Mouse (Mus musculus): Measurements from ENCODE around the gene Gm14322.
"Not testable (repeated sequence)": the region's sequence is repeated elsewhere in the genome, so short reads cannot be mapped to it uniquely, and the experiment has no call there.

The Gm14322 gene

DNA sequence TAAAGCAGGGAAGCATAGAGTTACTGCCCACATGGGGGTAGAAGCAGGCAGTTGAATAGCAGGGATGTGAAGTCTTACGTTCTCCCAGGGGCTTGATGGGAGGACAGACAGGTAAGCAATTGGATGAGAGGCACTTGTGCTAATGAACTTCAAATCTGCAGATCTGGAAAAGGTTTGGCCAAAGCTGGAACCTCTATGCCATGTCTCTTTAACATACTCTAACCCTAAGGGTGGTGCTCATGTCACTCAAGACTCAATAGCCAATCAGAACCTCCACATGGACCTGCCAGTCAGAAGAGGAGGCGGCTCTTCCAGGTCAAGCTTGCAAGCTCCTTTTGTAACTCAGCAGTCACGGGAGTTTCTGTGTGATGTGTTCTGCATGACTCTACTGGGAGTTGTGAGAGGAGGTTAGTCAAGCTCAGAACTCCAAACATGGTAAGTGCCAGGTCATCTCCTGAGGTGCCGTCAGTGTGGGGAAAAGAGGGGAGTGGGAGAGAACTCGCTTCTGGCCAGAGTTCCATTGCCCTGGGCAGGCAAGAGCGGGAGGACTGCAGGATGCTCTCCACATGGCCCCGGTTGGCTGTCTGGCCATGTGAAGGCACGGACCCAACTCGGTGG, at the start of gene Gm14322:
Gm14322 (plus strand) TSS at position 348 of the 618 bp plus-strand sequence.
- not testable (repeated sequence) for DNase-seq (ENCODE audit: low spot score)

DNA sequence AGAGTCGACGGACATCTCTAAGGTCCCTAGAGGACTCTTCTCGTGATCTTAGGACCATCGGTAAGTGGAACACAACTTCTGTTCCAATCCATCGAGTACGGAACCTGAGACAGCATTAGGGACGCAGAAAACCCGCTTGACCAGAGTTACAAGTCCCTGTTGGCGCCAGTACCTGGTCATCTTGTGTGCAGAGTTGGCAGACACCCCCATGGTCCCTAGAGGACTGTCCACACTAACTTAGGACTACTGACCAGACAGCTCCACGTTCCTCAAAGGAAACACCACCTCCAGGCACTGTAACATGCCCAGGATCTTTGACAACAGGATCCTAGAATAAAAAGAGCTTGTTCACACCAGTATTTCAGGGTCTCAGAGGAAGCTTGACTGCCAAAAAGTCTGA, 17.6 kb upstream of the Gm14322 start:
- DNase-seq (ENCODE audit: low spot score): not testable (repeated sequence)

GRCm38 (mm10) chr2:177787351-177787750, 28.3 kb downstream of the Gm14322 start:
- not testable (repeated sequence) for DNase-seq (ENCODE audit: low spot score)

DNA sequence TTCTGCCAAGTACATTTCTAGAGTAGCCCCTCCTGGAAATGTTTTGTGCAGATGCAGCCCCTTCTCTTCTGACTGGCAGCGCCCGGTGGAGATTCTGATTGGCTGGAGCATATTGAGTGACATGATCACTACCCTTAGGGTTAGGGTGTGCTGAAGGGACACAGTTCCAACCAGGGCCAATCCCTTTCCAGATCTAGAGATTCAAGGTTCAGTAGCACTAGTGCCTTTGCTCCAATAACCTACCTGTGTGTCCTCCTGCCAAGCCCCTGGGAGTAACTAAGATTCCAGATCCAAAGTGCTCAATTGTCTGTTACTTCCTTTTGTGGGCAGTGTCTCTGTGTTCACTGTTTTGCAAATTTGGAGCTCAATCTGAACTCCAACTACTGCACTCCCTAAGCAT, 47.1 kb downstream of the Gm14322 start:
- DNase-seq (ENCODE audit: low spot score): not testable (repeated sequence)
